Mouse (Mus musculus): ENCODE results near the gene Tenm3. TPM values are rescaled to one million over a fixed set of nuclear protein-coding genes. Genes with fewer than 3 reads are reported as not detected.

The Tenm3 gene
- total and polyA plus RNA-seq, 2 experiments from 2014 or later, result 25.0 to 160 TPM

DNA sequence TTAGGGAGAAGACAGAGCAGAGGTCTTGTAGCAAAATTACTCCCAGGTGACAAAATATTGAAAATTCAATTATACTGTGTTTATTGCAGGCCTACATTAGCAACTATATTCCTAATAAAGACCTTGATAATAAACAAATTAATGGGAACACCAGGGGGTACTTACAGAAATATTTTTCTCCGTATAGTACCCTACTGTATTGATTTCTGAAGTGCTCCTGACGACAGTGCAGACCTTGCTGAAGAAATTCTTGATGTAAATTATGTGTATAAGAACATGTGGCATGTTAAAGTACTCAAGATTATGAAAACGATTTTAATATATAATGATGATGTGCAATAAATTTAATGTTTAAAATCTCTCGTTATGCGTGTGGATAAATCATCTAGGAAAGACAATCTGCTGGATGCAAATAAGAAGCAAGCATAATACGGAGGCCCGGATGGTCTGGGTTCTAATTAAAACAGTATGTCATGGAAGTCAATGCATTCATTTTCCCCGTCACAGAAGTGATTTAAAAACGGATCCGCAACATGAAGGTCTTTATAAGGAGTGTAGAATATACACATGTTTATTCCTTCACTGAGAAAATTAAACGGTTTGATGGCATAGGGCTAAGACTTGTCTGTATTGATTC is 221.1 kb downstream of the Tenm3 start:
- H3K36me3 ChIP-seq (ENCODE audit: insufficient read depth, low read length), result no peaks in the 10 kb centered on the region
- TF ChIP-seq CTCF (IDR thresholded peaks at IDR 0.05), result no peak
- no peak overlapping the region for H3K9ac ChIP-seq (replicated peaks; ENCODE audit: low read length, poor library complexity, severe bottlenecking)
- no peak overlapping the region for H3K27ac ChIP-seq (ENCODE audit: low read depth, low read length)
- H3K27me3 ChIP-seq (ENCODE audit: insufficient read depth, low read length), result no peaks in the 10 kb centered on the region
- no peaks in the 10 kb centered on the region for H3K9me3 ChIP-seq (ENCODE audit: low read length)
- no peak for ATAC-seq (ENCODE audit: low FRiP score)
- DNase-seq (ENCODE audit: low spot score), result no peak
- no peak overlapping the region for H3K4me2 ChIP-seq (ENCODE audit: low read depth, low read length, poor library complexity, severe bottlenecking)
- H3K4me1 ChIP-seq (ENCODE audit: insufficient read depth, low read length), result no peaks in the 10 kb centered on the region
- no peak overlapping the region for H3K4me3 ChIP-seq (ENCODE audit: low read depth, low read length)
- WGBS, result 86% methylated on average over 11 of the region's 11 CpGs

DNA sequence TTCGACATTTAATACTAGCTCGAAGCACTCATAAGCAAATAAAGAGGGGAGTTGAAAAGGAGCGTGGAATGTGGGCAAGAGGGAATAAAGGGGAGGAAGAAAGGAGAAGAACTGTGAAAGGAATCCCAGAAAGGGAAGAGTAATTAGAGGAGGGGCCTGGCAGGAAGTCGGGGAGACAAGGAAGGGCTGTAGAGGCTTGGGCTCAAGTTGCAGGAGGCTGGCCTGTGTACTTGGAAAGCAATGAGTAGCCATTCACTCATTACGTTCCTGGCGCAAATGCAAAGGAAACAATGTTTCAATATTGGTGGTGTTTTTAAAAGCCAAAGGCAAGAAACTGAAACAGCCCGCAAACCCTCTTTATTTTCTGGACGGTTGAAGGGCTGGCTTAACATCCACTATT is 228.7 kb downstream of the Tenm3 start:
- H3K4me3 ChIP-seq (ENCODE audit: low read depth, low read length), result no peak overlapping the region
- H3K36me3 ChIP-seq (ENCODE audit: insufficient read depth, low read length), result no peaks in the 10 kb centered on the region
- WGBS, result 35% methylated on average over 8 of the region's 8 CpGs
- H3K9me3 ChIP-seq (ENCODE audit: low read length), result no peaks in the 10 kb centered on the region
- no peak overlapping the region for H3K9ac ChIP-seq (replicated peaks; ENCODE audit: low read length, poor library complexity, severe bottlenecking)
- H3K4me1 ChIP-seq (ENCODE audit: insufficient read depth, low read length), result no peaks in the 10 kb centered on the region
- no peak for ATAC-seq (ENCODE audit: low FRiP score)
- no peak overlapping the region for H3K4me2 ChIP-seq (ENCODE audit: low read depth, low read length, poor library complexity, severe bottlenecking)
- no peak for DNase-seq (ENCODE audit: low spot score)
- no peaks in the 10 kb centered on the region for H3K27me3 ChIP-seq (ENCODE audit: insufficient read depth, low read length)
- no peak overlapping the region for H3K27ac ChIP-seq (ENCODE audit: low read depth, low read length)
- TF ChIP-seq CTCF (IDR thresholded peaks at IDR 0.05), result no peak

DNA sequence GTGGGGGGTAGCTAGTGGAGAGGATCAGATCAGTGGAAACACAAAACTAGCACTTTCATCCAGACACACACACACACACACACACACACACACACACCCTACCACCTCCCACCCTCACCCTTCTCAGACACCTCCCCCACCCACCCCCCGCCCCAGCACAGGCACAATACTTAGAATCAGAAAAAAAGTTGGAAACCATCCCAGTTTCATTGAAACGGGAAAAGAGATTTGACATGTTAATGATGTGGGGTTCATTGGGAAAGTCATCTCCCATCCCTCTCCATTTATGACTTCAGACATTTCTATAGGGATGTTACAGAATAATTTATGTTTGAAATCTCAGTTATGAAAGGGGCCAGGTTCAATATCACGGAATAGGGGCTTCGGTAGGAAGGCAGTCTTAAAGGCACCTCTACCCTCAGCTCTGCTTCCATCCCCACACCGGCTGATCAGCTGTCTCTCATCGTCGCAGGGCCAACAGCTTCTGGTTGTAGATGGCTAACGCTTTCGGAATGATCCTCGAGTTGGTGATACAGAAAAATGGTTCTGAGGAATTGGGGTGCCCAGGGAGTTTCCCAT is 231.7 kb downstream of the Tenm3 start:
- H3K36me3 ChIP-seq (ENCODE audit: insufficient read depth, low read length), result no peaks in the 10 kb centered on the region
- DNase-seq (ENCODE audit: low spot score), result no peak
- no peaks in the 10 kb centered on the region for H3K27me3 ChIP-seq (ENCODE audit: insufficient read depth, low read length)
- no peak overlapping the region for H3K4me3 ChIP-seq (ENCODE audit: low read depth, low read length)
- H3K9me3 ChIP-seq (ENCODE audit: low read length), result no peaks in the 10 kb centered on the region
- TF ChIP-seq CTCF (IDR thresholded peaks at IDR 0.05), result no peak
- WGBS, result 66% methylated on average over 10 of the region's 10 CpGs
- no peak overlapping the region for H3K9ac ChIP-seq (replicated peaks; ENCODE audit: low read length, poor library complexity, severe bottlenecking)
- no peak overlapping the region for H3K4me2 ChIP-seq (ENCODE audit: low read depth, low read length, poor library complexity, severe bottlenecking)
- H3K27ac ChIP-seq (ENCODE audit: low read depth, low read length), result no peak overlapping the region
- no peaks in the 10 kb centered on the region for H3K4me1 ChIP-seq (ENCODE audit: insufficient read depth, low read length)
- no peak for ATAC-seq (ENCODE audit: low FRiP score)

DNA sequence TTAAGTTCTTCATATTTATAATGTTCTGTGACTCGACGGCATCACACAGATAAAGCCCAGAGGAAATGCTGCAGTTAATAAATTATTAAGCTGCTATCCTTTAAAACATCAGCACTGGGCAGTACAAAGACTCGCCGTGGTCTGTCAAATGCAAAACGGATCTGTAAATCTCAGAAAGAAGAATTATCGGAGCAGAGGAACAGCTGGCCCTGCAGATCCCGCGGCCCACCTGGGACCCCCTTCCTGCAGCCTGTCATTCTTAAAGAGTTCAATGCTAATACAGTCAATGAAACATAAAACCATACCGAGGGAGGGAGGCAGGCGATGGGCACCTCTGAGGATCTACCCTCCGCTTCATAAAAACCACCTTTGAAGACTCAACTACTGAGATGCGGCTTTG is 232.6 kb downstream of the Tenm3 start:
- peak overlapping the region; percentile 16; the same call in 1 of the 2 replicates for H3K4me2 ChIP-seq (ENCODE audit: low read depth, low read length, poor library complexity, severe bottlenecking)

DNA sequence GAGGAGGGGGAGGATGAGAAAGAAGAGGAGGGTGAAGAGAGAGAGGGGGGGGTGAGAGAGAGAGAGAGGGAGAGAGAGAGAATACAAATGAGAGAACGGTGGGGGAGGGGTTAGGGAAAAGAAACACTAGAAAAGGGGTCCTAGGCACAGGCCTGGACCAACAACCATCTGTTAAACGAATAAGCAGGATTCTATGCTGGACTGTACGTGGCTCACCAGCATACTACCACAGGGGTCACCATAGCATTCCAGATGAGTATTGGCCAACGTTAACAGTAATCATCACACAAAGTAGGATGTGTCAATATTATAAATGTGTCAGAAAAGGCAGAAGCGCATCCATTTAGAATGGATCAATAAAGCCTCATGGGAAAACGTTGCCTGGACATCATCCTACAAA is 233.4 kb downstream of the Tenm3 start:
- ATAC-seq (ENCODE audit: low FRiP score) (no peak), DNase-seq (ENCODE audit: low spot score) (no peak)
- no peaks in the 10 kb centered on the region for H3K4me1 ChIP-seq (ENCODE audit: insufficient read depth, low read length)
- no peak overlapping the region for H3K4me2 ChIP-seq (ENCODE audit: low read depth, low read length, poor library complexity, severe bottlenecking)
- H3K36me3 ChIP-seq (ENCODE audit: insufficient read depth, low read length), result no peaks in the 10 kb centered on the region
- no peak overlapping the region for H3K9ac ChIP-seq (replicated peaks; ENCODE audit: low read length, poor library complexity, severe bottlenecking)
- no peak for TF ChIP-seq CTCF (IDR thresholded peaks at IDR 0.05)
- WGBS, result 67% methylated on average over 6 of the region's 6 CpGs
- H3K4me3 ChIP-seq (ENCODE audit: low read depth, low read length), result no peak overlapping the region
- no peak overlapping the region for H3K27ac ChIP-seq (ENCODE audit: low read depth, low read length)
- H3K27me3 ChIP-seq (ENCODE audit: insufficient read depth, low read length), result no peaks in the 10 kb centered on the region
- H3K9me3 ChIP-seq (ENCODE audit: low read length), result no peaks in the 10 kb centered on the region

More for the DNA sequence above, 232.6 kb downstream of the Tenm3 start:
- Histone ChIP-seq H3K4me3 (ENCODE audit: low read depth, low read length) (no peak overlapping the region), H3K9me3 (ENCODE audit: low read length) (no peaks in the 10 kb centered on the region), H3K4me1 (ENCODE audit: insufficient read depth, low read length) (no peaks in the 10 kb centered on the region), H3K9ac (replicated peaks; ENCODE audit: low read length, poor library complexity, severe bottlenecking) (no peak overlapping the region), H3K36me3 (ENCODE audit: insufficient read depth, low read length) (no peaks in the 10 kb centered on the region), H3K27ac (ENCODE audit: low read depth, low read length) (no peak overlapping the region), H3K27me3 (ENCODE audit: insufficient read depth, low read length) (no peaks in the 10 kb centered on the region)
- ATAC-seq (ENCODE audit: low FRiP score) (no peak), DNase-seq (ENCODE audit: low spot score) (no peak)
- WGBS, result 29% methylated on average over 12 of the region's 12 CpGs
- no peak for TF ChIP-seq CTCF (IDR thresholded peaks at IDR 0.05)

DNA sequence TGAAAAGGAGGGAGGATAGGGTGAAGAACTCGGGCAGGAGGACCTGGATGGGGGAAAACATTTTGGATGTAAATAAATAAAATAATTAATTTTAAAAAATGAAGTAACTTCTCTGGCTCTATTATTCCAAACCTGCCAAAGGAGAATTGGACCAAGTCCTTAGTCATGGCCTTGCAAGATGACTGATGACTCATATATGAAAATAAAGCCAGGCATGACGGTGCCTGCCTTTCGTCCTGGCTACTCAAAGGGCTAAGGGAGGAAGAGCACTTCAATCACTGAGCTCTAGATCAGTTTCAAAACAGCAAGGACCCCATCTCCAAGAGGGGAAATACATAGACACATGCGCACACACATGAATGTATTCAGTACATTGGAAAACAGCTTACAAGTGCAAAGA is 234.1 kb downstream of the Tenm3 start:
- Histone ChIP-seq H3K36me3 (ENCODE audit: insufficient read depth, low read length) (no peaks in the 10 kb centered on the region), H3K27me3 (ENCODE audit: insufficient read depth, low read length) (no peaks in the 10 kb centered on the region), H3K9me3 (ENCODE audit: low read length) (no peaks in the 10 kb centered on the region), H3K4me2 (ENCODE audit: low read depth, low read length, poor library complexity, severe bottlenecking) (no peak overlapping the region), H3K27ac (ENCODE audit: low read depth, low read length) (no peak overlapping the region), H3K4me3 (ENCODE audit: low read depth, low read length) (no peak overlapping the region), H3K4me1 (ENCODE audit: insufficient read depth, low read length) (no peaks in the 10 kb centered on the region), H3K9ac (replicated peaks; ENCODE audit: low read length, poor library complexity, severe bottlenecking) (no peak overlapping the region)
- ATAC-seq (ENCODE audit: low FRiP score), result no peak
- TF ChIP-seq CTCF (IDR thresholded peaks at IDR 0.05), result no peak
- DNase-seq (ENCODE audit: low spot score), result no peak
- 91% methylated on average over 4 of the region's 4 CpGs for WGBS
